Mouse (Mus musculus): ENCODE results near the gene Nfatc3. TPM values are rescaled to one million over a fixed set of nuclear protein-coding genes. Genes with fewer than 3 reads are reported as not detected.
A peak's percentile ranks its signal among the peaks of the same experiment; 100 is the strongest.

The Nfatc3 gene
- polyA plus RNA-seq, 1 experiment from 2014 or later, result 22.3 TPM

DNA sequence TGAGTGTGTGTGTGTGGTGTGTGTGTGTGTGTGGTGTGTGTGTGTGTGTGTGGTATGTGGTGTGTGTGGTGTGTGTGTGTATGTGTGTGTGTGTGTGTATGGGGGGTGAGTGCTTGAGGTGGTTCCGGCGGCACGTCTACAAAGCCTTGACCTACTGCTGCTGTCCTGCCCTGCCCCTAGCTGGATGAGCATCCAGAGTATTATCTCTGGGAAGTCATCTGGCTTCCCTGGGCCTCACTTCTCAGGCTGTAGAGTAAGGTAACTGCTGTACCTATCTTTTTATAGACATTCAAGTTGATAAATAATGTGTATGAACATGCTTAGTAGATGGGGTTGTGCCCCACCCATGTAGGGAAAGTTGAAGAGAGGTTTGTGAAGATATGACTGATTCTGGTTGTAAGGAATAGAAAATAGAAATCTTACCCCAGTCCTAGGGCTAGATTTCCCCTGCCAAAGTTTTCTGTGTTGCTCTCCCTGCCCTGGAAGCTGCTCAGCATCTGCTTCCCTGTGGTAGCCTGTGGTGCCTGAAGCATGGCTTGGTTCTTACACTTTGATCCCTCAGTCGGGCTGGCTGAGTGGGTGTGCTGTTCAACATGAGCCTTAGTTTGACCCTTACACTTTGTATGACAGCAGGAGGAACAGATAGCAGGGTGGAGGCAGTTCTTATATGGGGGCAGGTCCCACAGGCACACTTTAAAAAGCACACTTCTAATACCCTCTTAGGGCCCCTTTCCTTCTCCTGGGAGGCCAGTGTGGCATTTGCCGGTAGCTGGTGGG lies 10.6 kb upstream of the Nfatc3 start:
- 82% methylated on average over 5 of the region's 5 CpGs for WGBS (ENCODE audit: missing documents)
- Histone ChIP-seq H3K79me2 (ENCODE audit: inconsistent target) (no peaks in the 10 kb centered on the region), H3K27ac (no peak overlapping the region), H3K4me3 (ENCODE audit: inconsistent target) (no peak overlapping the region), H3K36me3 (ENCODE audit: inconsistent target) (peaks cover 17% of the 10 kb centered on the region; the same call in 1 of the 2 replicates)

DNA sequence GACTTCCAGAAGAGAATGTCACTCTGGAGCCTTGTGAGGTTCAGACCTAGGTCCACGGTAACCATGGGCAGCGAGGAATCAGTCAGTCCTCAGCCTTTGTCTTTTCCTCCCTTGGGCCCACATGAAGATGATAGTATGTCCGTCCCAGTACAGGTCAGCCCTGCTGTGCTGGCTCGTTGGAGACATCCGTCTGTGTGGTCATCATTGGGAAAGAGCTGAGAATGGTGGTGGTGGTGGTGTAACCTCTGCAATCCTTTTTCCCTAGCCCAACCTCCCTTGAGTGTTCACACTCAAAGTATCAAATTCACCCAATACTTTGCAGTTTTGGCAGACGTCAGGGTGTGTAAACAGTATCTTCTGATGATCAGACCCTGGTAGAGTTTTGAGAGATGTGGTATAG lies 8.8 kb upstream of the Nfatc3 start:
- Histone ChIP-seq H3K79me2 (ENCODE audit: inconsistent target) (no peaks in the 10 kb centered on the region), H3K36me3 (ENCODE audit: inconsistent target) (peaks cover 23% of the 10 kb centered on the region; the same call in 1 of the 2 replicates), H3K27ac (no peak overlapping the region), H3K4me3 (ENCODE audit: inconsistent target) (no peak overlapping the region)
- 73% methylated on average over 6 of the region's 6 CpGs for WGBS (ENCODE audit: missing documents)

DNA sequence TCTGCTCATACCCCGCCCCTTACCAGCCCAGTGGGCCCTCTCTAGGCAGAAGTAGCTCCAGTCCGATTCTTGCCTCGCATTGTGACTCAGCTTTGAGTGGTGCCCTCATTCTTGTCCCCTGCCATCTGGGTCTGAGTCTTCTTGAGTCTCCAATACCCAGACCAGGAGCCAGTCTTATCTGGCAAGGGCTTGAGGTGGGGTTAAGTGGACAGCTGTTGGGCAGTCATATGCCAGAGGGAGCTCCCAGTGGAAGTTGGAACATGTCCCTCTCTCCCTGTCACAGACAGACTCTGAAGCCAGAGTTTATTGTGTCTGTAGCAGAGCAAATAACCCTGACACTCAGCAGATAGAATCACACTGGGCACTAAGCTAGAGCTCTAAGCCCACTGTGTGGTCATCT lies 7.6 kb upstream of the Nfatc3 start:
- no peak overlapping the region for H3K27ac ChIP-seq
- H3K4me3 ChIP-seq (ENCODE audit: inconsistent target), result no peak overlapping the region
- 87% methylated on average over 3 of the region's 3 CpGs for WGBS (ENCODE audit: missing documents)
- H3K79me2 ChIP-seq (ENCODE audit: inconsistent target), result no peaks in the 10 kb centered on the region
- H3K36me3 ChIP-seq (ENCODE audit: inconsistent target), result peaks cover 23% of the 10 kb centered on the region; the same call in 1 of the 2 replicates

DNA sequence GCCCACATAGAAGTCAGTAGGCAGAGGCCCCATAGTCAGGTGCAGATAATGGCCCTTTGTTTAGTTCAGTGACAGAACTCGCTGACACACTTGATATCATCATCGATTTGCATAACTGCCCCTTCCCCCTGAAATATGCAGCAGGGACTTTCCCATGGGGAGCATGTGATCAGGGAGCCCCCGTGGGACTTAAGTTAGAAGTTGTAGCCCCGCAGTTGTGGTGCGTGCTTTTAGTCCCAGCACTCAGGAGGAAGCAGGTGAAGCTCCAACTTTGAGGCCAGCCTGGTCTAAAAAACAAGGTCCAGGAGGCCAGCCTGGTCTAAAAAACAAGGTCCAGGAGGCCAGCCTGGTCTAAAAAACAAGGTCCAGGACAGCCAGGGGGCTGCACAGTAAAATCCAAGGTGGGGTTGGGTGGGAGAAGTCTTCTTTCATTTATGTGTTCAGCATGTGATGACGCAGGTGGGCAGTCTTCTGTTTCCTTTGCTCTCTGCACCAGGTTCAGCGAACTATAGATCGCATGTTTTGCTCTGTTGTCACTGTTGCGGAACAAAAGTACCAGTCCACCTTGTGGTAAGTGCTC lies 6.0 kb upstream of the Nfatc3 start:
- Histone ChIP-seq H3K36me3 (ENCODE audit: inconsistent target) (peaks cover 23% of the 10 kb centered on the region; the same call in 1 of the 2 replicates), H3K4me3 (ENCODE audit: inconsistent target) (no peak overlapping the region), H3K79me2 (ENCODE audit: inconsistent target) (no peaks in the 10 kb centered on the region), H3K27ac (no peak overlapping the region)
- 85% methylated on average over 9 of the region's 9 CpGs for WGBS (ENCODE audit: missing documents)

DNA sequence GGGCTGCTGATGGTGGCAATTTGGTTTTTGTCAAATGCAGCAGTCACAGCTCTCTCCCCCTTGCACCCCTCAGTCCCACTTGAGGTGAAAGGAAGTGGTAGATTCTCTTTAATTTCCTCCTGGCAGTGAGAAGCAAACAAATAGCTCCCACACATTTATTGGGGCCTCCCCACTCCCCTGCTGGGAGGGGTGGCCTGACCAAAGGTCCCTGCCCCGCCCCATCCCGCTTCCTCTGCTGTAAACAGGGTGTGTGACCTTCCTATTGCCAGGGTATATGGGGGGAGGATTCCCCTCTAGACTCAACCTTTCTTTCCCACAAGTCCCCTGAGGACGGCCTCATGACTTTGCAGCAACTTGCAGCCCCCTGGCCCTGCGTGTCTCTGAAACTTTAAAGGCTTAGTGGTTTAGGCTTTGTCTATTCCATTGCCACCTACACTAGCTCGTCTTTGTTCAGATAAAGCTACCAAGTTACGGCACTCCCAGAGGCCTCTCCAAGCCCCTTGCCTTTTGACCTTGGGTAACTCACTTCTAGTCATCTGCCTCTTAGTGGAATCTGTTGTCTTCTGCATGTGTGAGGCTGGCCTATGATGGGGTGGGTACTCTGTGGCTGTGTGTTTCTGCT lies 4.3 kb upstream of the Nfatc3 start:
- no peak overlapping the region for H3K27ac ChIP-seq
- 44% methylated on average over 6 of the region's 6 CpGs for WGBS (ENCODE audit: missing documents)
- H3K79me2 ChIP-seq (ENCODE audit: inconsistent target), result no peaks in the 10 kb centered on the region
- no peak overlapping the region for H3K4me3 ChIP-seq (ENCODE audit: inconsistent target)
- peaks cover 23% of the 10 kb centered on the region; the same call in 1 of the 2 replicates for H3K36me3 ChIP-seq (ENCODE audit: inconsistent target)

DNA sequence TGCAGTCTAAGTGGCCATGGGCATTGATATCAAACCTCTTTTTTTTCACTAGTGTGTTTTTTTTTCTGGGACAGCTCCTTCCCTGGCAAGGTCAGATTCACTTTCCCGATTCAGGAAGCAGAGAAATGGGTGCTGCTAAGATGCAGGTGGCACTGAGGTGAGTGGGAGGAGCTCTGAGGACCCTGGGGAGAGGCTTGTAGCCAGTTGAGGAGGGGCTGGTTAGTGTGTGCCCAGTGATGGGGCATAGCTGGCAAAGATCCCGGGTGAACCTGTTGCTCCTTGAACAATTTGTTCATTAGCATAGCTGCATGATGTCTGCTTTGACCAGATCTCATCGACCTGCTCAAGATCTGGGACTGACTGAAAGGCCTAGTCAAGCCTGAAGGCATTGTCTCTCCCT lies 3.6 kb upstream of the Nfatc3 start:
- H3K4me3 ChIP-seq (ENCODE audit: inconsistent target), result no peak overlapping the region
- WGBS (ENCODE audit: missing documents), result 27% methylated on average over 3 of the region's 3 CpGs
- H3K79me2 ChIP-seq (ENCODE audit: inconsistent target), result no peaks in the 10 kb centered on the region
- no peak overlapping the region for H3K27ac ChIP-seq
- H3K36me3 ChIP-seq (ENCODE audit: inconsistent target), result peaks cover 23% of the 10 kb centered on the region; the same call in 1 of the 2 replicates

DNA sequence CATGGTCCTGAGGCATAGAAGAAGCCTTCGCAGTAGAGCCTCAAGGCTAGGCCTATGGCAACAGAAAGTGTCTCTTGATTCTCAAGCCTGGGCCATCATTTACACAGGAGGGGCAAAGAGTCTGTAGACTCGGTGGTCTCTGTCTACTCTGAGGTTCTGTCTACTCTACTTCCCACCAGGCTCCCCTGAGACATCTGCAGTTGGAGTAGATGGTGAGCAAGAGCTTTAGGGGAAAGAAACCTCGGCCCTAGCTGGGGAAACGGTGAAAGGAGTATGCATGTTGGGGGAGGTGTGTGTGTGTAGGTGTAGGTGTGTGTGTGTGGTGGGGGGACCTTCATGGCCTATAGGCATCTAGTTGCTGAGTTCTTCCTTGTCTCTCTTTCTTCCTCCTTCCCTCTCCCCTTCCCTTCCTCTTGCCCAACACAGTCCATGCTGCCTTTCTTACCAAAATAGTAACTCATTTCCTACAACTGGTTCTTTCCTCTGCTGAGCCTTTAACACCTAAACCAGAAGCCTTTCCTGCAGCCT lies 2.1 kb upstream of the Nfatc3 start:
- Histone ChIP-seq H3K4me3 (ENCODE audit: inconsistent target) (no peak overlapping the region), H3K27ac (no peak overlapping the region), H3K79me2 (ENCODE audit: inconsistent target) (peaks cover 13% of the 10 kb centered on the region), H3K36me3 (ENCODE audit: inconsistent target) (peaks cover 20% of the 10 kb centered on the region; the same call in 1 of the 2 replicates)
- WGBS (ENCODE audit: missing documents), result 63% methylated on average over 3 of the region's 4 CpGs

DNA sequence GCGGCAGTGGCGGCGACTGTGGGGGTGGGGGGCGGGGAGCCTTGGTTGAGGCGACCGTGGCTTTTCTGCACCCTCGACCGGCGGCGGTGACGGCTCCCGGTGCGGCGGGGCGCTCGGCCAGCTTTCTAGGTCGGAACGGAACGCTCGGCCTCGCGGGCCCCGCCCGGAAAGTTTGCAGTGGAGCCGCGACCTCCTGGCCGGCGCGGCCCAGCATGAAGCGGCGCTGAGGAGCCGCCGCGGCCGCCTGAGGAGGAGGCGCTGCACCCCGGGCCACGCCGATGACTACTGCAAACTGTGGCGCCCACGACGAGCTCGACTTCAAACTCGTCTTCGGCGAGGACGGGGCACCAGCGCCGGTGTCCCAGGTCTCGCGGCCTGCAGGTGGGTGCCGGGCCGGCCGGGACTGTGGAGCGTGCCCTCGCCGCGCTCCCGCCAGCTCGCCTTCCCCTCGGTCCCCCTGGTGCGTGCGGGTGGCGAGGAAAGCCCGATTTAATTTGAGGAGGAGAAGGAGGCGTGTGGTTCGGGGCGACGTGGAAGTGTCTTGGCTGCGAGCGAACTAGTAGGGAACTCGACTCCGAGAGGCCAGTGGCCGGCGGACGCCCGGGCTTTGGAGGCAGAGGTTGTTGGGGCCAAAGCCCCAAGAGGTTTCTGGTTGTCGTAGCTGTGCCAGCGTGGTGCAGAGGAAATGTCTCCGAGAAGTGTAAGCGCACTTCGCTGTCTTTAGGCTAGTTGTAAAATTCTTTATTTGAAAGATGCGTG lies 1.2 kb downstream of the Nfatc3 start:
- 1% methylated on average over 77 of the region's 83 CpGs for WGBS (ENCODE audit: missing documents)
- Histone ChIP-seq H3K4me3 (ENCODE audit: inconsistent target) (peak overlapping the region; percentile 82), H3K36me3 (ENCODE audit: inconsistent target) (no peaks in the 10 kb centered on the region), H3K27ac (peak overlapping the region; percentile 68), H3K79me2 (ENCODE audit: inconsistent target) (peaks cover 45% of the 10 kb centered on the region)

DNA sequence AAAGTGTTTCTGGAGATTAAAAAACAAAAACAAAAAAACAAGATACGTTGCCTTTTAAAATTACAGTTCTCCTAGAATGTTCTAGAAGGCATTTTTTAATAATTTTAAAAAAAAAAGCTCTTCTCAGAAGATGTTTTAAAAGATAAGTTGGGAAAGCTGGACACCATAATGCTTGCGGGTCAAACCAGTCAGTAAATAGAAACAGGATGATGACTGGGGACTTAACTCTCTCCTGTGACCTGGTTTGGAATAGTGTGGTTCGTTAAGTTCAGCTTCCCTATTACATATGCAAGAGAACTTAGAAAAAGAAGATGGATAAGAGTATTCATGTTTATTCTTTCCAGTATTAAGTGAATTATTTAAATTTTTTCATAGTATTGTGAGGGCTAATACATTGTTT lies 1.9 kb downstream of the Nfatc3 start:
- peak overlapping the region; percentile 82 for H3K4me3 ChIP-seq (ENCODE audit: inconsistent target)
- 0% methylated on average over 3 of the region's 3 CpGs for WGBS (ENCODE audit: missing documents)

DNA sequence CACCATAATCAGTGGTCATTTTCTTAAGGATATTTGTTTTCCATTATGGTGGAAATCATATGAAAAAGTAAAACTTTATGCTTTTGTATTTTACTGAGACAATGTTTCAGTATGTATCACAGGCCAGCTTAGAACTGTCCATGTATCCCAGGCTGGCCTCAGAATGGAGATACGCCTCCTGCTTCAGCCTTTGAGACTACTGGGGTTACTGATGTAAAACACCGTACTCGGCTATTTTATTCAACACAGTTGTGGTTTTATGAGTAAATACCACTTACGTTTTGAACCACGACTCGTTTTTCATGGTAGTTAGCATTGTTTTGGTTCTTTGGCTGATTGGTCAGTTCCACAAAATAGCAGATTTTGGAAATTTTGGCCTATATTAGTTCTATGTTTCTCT lies 3.0 kb downstream of the Nfatc3 start:
- Histone ChIP-seq H3K79me2 (ENCODE audit: inconsistent target) (peaks cover 64% of the 10 kb centered on the region), H3K4me3 (ENCODE audit: inconsistent target) (peak overlapping the region; percentile 82; the same call in 1 of the 2 replicates), H3K27ac (no peak overlapping the region), H3K36me3 (ENCODE audit: inconsistent target) (no peaks in the 10 kb centered on the region)
- 30% methylated on average over 6 of the region's 6 CpGs for WGBS (ENCODE audit: missing documents)

More for the DNA sequence above, 1.9 kb downstream of the Nfatc3 start:
- Histone ChIP-seq H3K27ac (peak overlapping the region; percentile 68), H3K79me2 (ENCODE audit: inconsistent target) (peaks cover 53% of the 10 kb centered on the region), H3K36me3 (ENCODE audit: inconsistent target) (no peaks in the 10 kb centered on the region)

DNA sequence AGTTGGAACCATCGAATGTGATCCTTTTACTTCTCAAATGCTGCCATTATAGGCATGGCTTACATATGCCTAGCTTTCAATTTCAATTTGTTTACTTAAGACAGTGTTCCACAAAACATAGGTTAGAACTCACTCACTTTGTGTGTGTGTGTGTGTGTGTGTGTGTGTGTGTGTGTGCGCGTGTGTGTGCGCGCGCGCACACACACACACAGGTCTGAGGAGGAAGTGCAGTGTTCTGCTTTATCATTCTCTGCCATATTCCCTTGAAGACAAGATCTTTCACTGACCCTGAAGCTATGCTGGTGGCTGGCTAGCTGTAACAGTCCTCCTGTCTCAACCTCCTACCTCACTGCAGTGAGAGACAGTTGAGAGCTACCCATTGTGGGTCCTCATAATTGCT lies 4.4 kb downstream of the Nfatc3 start:
- Histone ChIP-seq H3K36me3 (ENCODE audit: inconsistent target) (no peaks in the 10 kb centered on the region), H3K4me3 (ENCODE audit: inconsistent target) (no peak overlapping the region), H3K27ac (no peak overlapping the region), H3K79me2 (ENCODE audit: inconsistent target) (peaks cover 78% of the 10 kb centered on the region)
- 41% methylated on average over 7 of the region's 7 CpGs for WGBS (ENCODE audit: missing documents)

DNA sequence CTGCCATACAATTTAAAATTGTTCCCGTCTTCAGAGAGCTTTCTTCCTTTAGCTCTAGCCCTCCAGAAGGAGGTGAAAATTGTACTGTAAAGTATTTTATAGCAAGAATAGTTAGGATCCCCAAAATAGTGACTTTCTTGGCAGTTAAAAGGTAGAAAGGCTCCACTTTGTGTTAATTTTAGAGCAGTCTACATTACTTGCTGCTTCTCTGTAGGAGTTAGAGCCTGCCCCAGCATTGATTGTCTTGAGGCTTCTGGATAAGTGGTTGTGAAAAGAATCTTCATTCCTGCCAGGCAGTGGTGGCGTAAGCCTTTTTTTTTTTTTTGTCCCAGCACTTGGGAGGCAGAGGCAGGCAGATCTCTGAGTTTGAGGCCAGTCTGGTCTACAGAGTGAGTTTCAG lies 8.1 kb downstream of the Nfatc3 start:
- WGBS (ENCODE audit: missing documents), result 100% methylated on average over 1 of the region's 2 CpGs
- H3K36me3 ChIP-seq (ENCODE audit: inconsistent target), result no peaks in the 10 kb centered on the region
- H3K79me2 ChIP-seq (ENCODE audit: inconsistent target), result peaks cover 100% of the 10 kb centered on the region
- no peak overlapping the region for H3K27ac ChIP-seq
- H3K4me3 ChIP-seq (ENCODE audit: inconsistent target), result no peak overlapping the region

DNA sequence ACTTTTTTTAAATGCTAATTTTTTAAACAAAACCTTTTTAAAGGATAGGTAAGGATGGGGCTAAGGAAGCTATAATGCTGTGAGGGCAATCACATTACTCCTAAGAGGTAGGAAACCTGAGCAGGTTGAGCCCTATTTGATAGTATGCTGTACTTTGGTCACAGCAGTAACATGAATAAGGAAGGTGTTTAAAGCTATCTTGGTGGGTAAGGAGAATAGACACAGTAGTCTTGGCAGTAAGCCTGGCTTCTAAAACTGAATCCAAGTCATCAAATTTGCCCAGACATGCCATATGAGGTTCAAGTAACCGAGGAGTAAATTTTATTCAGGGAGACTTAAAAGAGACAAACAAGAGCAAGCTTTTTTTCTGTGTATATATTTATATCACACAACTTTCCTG lies 10.9 kb downstream of the Nfatc3 start:
- Histone ChIP-seq H3K4me3 (ENCODE audit: inconsistent target) (no peak overlapping the region), H3K36me3 (ENCODE audit: inconsistent target) (no peaks in the 10 kb centered on the region), H3K27ac (no peak overlapping the region), H3K79me2 (ENCODE audit: inconsistent target) (peaks cover 100% of the 10 kb centered on the region)
- WGBS (ENCODE audit: missing documents), result 25% methylated on average over 1 of the region's 1 CpGs

DNA sequence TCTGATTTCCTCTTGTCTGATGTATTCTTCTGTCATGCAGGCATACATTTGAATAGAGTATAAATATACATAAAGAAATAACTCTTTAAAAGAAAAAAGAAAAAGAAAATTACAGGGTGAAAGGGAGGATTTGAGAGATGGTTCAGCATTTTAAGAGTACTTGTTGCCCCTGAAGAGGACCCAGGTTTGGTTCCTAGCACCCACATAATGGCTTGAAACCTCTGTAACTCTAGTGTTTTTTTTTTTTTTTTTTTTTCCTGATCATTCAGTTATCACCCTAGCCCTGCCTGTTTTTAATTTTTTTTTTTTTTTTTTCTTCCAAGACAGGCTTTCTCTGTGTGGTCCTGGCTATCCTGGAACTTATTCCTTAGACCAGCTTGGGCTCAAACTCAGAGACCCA lies 13.5 kb downstream of the Nfatc3 start:
- Histone ChIP-seq H3K79me2 (ENCODE audit: inconsistent target) (peaks cover 100% of the 10 kb centered on the region), H3K27ac (no peak overlapping the region), H3K36me3 (ENCODE audit: inconsistent target) (no peaks in the 10 kb centered on the region), H3K4me3 (ENCODE audit: inconsistent target) (no peak overlapping the region)

Measured in macrophage (primary cell).